Mouse (Mus musculus) hindlimb bud, embryonic 11.5 days (tissue): Measurements from ENCODE around the gene Pglyrp2.

Source experiments
- DNase-seq: peaks from one replicate; pipeline ENCODE4 v3.0.0-alpha.2; 2012; ENCODE audit warnings: low read depth, low spot score; ENCODE audit errors: extremely low spot score

Pglyrp2 gene

GRCm38 (mm10) chr17:32424034-32424433, at the start of gene Pglyrp2:
Pglyrp2 (minus strand) TSS chr17:32424167.
- DNase-seq, result no peak

DNA sequence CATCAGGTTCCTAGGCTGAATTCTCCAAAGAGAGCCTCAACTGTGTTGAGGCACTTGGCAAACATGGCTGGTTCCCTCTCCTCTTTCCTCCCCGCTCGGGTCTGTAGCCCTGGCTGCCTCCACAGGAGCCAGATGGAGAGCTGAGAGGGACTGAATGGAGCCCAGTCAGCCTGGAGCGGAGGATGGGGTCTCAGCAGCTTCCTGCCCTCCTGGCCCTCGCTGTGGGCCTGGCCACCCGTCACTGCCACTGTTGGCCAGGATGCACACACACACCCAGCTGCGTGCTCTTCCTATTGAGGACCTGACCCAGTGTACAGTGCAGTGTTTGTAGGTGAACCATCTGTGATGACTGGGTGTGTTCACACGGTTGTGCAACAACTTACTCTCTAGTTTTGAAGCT, 48.2 kb upstream of the Pglyrp2 start:
- DNase-seq, result no peak

DNA sequence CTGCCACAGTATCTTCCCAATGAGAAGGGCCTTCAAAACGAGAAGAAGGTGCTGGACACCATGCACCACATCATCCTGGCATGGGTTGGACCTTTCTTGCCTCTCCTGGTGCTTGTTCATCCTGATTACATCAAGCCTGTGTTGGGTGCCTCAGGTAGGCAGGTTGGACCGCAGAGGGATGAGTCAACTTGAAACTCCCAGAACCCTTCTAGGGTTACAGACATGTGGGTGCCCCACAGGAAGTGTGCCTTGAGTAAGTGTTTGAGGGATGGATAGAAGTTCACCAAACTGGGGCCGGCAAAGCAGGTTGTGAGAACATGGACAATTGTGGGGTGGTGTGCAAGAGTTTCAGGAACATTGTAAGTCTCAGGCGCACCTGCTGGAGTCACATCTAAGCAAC, 46.8 kb upstream of the Pglyrp2 start:
- no peak for DNase-seq

DNA sequence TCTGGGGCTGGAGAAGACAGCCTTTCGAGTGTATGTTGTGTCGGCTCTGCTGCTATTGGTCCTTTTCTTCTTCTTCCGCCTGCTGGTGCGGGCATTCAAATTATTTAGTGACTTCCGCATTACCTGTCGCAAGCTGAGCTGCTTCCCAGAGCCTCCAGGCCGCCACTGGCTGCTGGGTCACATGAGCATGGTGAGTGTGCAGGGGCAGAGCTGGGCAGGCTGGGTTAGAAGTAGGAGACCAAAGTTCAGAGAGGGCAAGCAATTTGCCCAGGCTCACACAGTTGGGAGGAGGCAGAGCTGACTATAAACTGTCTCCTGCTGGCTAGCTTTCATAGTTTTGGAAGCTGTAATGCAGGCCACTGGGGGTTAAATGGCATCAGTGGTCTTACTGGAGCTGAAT, 44.5 kb upstream of the Pglyrp2 start:
- DNase-seq, result no peak

GRCm38 (mm10) chr17:32454997-32455396, 31.0 kb upstream of the Pglyrp2 start:
- no peak for DNase-seq

DNA sequence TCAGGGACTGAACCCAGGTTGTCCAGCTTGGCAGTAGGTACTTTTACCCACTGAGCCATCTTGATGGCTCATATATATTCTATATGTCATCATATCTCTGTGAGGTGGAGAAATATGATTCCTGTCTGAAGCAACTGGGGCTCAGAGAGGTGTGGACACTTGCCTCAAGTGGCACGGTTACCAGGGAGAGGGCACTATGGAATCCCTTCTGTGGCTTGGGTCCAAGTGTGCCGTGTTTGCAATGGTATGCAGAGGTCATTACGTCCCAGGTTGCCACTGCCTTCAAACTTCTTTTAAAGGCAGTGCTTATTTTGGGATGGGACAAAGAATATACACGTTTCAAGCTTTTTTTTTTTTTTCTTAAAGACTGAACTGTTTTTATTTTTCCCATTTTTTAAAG, 30.2 kb upstream of the Pglyrp2 start:
- DNase-seq, result no peak

DNA sequence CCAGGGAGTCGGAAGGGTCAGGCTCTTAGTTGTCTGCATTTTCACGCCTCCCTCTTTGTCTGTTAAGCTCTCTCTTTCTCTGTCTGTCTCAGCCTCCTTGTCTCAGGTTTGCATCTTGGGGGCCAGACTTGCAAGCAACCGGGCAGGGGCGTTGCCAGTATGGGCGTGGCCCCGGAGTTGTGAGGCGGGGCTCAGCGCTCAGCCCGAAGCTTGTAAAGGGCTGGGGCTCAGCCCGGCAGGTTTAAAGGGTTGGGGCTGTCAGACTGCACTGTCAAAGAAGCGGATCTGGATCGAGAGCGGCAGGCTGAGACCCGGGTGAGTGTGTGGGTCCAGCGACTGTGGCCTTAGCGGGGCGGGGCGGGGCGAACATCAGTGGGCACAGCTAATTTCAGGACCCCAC, 28.5 kb upstream of the Pglyrp2 start, which contains the start of gene Cyp4f39:
Gene Cyp4f39 (plus strand): TSS at position 242 of the 400 bp plus-strand sequence.
- no peak for DNase-seq

DNA sequence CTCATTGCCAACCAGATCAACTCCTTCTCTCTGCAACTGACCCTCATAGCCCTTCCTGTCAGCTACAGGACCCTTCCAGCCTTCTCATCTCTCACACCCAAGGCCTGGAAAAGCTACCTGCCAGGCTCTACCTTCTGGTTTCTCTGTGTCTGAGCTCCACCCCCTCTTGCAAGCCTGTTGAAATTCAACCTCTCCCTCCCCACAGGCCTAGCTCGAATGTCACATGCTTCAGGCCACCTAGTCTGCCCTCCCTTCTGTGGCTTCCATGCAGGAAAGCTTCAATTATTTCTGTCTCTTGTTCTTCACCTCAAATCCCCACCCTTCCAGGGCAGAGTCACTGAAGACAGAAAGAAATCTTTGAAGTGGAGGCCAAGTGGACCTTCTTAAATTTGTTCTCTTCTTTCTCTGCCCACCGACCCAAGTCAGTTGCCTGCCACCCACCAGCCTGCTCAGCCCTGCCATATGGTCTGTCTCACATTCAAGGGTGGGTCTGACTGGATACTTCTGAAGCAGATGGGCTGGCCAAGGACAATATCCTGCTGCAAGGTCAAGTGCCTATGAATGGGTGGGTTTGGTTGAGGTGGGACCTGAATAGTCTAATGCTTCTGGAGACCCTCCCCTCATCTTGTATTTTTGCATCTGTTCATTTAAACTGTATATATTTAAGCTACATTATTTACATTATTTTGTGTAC, 27.0 kb upstream of the Pglyrp2 start:
- DNase-seq, result no peak

- no peak for DNase-seq
Measured at GRCm38 (mm10) chr17:32449042-32449441, 25.1 kb upstream of the Pglyrp2 start.

- no peak for DNase-seq
Measured at GRCm38 (mm10) chr17:32447195-32447594, 23.2 kb upstream of the Pglyrp2 start.

DNA sequence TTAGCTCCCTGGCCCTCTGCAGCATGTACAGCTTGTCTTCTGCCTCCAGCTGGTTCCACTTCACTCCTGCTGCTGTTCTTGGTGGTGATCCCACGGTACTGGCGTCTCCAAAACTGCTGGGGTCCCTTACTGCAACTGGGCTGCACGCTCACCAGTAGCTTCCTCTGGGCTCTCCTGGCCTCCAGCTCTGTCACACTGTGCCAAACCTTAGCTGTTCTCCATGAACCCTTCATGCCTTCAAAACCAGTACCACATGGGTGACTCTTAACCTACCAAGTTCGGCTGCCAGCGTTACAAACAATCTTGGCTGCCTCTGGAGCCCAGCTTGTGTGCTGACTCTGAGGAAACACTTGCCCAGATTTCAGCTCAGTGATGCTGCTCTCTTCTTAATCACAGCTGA, 21.0 kb upstream of the Pglyrp2 start:
- no peak for DNase-seq

DNA sequence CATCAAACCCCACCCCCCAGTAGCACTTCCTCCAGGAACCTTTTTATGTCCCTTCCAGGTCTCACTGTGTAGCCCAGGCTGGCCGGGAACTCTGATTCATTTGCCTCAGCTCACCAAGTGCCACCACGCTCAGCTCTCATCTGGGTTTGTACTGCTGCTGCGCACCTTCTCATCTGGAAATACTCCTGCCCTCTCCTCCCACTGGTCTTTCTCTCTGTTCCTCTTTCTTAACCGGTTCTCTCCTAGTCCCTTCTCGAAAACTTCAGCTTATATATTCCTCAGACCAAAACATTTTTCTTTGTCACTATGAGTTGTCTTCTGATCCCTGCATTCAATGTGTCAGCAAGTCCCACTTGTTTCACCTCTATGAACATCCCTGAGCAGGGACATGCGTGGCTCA, 19.3 kb upstream of the Pglyrp2 start:
- no peak for DNase-seq

- no peak for DNase-seq
Measured at GRCm38 (mm10) chr17:32437106-32437505, 13.1 kb upstream of the Pglyrp2 start.

DNA sequence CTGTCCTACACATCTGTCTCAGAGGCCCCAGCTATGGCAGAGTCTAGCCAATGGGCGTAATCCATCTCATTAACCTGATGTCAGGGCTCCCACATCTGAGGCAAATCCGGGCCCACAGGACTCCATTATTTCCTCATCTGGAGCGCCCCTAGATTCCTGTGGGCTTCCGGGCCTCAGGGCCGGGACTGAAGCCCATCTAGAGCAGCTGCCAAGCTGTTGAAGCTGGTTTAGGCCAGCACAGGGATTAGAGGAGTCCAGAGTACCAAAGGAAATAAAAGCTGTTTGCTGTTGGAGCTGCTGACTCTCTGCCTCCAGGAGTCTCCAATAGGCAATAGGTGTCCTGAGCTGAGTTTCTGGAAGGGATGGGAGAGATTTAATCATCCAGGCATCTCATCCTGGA, 11.2 kb upstream of the Pglyrp2 start:
- DNase-seq, result no peak

GRCm38 (mm10) chr17:32434324-32434723, 10.4 kb upstream of the Pglyrp2 start:
- DNase-seq, result no peak

DNA sequence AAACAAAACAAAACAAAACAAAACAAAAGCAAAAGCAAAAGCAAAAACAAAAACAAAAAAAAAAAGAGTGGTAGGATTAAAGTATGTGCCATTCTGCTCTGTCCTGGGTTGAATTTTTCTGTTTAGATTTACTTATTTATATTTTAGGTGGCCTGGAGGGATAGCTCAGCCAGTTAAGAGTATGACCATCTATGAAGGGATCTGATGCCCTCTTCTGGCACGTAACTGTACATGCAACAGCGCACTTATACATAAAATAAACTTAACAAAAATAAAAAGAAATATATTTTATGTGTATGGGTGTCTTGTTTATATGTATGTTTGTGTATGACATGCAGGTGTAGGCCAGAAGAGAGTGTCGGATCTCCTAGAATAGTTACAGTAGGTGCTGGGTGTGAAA, 8.0 kb upstream of the Pglyrp2 start:
- DNase-seq, result no peak

DNA sequence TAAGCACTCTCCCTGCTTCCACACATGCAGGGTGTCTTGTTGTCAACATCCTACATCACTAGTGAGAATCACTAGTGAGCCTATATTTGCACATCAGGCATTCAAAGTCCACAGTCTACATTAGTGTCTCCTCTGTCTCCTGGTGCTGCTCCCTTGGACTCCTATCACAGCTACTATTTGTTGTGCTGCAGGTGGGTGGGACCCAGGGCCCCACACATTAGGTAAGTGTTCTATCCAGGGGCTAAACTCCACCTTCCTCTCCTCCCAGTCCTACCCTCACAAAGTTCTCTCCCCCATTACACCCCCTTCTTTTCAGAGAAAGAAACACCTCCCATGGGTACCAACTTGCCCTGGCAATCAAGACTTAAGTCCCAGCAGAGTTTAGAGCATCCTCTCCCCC, 2.6 kb upstream of the Pglyrp2 start:
- no peak for DNase-seq

GRCm38 (mm10) chr17:32420781-32421180, 3.2 kb downstream of the Pglyrp2 start:
- DNase-seq, result no peak

- no peak for DNase-seq
Measured at GRCm38 (mm10) chr17:32419989-32420388, 4.0 kb downstream of the Pglyrp2 start.

DNA sequence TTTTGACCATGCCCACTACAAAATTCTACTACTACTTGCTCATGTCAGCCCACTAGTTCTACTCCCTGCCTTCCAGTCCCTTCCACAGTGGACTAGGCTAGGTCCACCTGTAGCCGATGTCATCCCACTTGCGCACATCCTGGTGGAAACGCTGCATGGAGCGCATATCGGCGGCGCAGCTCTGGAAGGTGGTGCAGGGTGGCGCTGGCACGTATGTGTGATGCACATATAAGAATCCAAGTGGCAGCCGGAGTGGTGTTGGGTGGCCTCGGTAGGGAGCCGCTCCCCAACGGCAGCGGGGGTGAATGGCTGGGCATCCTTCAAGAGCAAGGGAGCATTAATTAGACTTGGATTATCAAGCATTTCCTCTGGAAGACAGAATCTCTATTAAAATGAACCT, 7.2 kb downstream of the Pglyrp2 start:
- no peak for DNase-seq

DNA sequence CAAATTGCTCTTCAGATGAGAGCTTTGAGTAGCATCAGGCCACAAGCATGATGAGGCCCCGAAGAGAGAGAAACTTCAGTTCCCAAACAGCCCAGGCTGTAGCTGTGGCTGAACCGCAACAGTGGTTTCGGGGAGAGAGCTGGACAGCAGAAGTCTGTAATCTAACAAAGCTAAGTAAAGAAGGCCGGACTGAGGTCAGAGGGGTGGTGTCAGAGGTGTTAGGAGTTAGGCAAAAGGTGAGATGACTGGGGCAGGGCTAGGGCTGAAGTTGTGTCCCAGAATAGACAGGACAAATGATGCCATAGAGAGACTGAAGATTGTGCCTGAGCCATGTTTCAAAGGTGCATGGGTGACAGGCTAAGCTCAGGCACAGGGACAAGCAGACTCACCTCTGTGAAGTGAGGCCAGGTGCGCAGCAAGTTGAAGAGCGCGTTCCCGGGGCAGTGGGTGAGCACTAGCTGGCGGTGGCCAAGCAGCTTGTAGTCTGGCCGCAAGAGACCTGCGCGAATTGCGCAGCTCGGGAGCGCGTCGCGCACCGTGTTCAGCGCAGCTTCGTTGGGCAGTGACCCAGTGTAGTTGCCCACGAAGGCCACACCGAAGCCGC, 8.4 kb downstream of the Pglyrp2 start:
- no peak for DNase-seq

- DNase-seq, result no peak
Measured at GRCm38 (mm10) chr17:32411898-32412297, 12.1 kb downstream of the Pglyrp2 start.

DNA sequence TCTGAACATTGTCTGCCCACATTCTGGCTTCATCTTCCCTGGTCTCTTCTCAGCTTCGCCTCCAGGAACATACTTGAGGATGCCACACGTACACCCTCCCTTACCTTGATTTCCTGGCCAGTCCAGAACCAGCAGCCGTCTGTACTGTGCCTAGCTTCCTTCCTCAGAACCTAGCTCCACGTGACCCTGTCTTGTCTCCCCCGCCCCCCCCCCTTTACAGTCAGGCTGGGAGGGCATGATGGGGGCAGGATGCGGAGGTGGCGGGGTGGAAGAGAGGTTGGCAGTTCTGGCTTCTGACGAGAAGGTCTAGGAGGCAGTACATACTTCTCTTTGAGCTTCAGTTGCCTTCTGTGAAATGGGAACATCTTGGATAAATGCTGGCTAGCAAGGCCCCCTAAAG, 20.6 kb downstream of the Pglyrp2 start, which contains the start of gene Rasal3:
Gene Rasal3 (minus strand): TSS at position 167 of the 400 bp plus-strand sequence.
- DNase-seq, result no peak
